In the genomic region with DNA sequence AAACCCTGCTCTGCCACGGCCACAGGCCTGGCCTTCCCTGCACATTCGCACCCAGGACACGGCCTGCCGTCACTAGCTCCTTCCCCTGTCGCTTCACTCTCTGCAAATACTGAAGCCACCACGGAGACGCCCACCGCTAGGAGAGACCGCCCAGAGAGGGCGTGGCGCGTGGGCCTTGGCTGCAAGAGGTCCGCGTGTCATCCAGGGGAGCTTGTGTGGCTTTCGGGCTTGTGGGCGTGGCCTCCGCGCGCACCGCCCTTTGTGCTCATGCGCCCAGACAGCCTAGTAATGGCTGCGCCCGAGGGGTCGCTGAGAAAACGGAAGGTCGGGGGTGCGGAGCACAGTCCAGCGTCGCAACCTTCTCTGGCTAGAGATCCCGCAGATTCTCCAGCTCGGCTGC, we compare ENCODE assay signal across 7 mouse cellular contexts. TPM values are rescaled to one million over a fixed set of nuclear protein-coding genes. Genes with fewer than 3 reads are reported as not detected.
DNase-seq lines count a peak whose midpoint lies in the region; ATAC-seq and TF ChIP-seq lines count a peak whose summit lies in the region.

A gene (plus strand): TSS at position 166 of the 400 bp plus-strand sequence.

- H3K27me3 ChIP-seq in embryonic facial prominence, embryonic 12.5 days, result peaks cover 4% of the 10 kb centered on the region; the same call in 1 of the 2 replicates
- H3K27me3 ChIP-seq in kidney, adult 2 months (replicated peaks; ENCODE audit: control insufficient read depth, insufficient read depth, low read length), result no peaks in the 10 kb centered on the region
- peaks cover 35% of the 10 kb centered on the region for H3K27me3 ChIP-seq in limb, embryonic 12.5 days
- H3K27me3 ChIP-seq in midbrain, embryonic 15.5 days (replicated peaks), result no peaks in the 10 kb centered on the region
- H3K27me3 ChIP-seq in spleen, adult 2 months (ENCODE audit: control insufficient read depth, insufficient read depth, low read length), result no peaks in the 10 kb centered on the region

- peak within 1 kb of the TSS; percentile 86 for H3K4me2 ChIP-seq in embryonic facial prominence, embryonic 12.5 days (replicated peaks)
- H3K4me2 ChIP-seq in limb, embryonic 12.5 days, result peak within 1 kb of the TSS; percentile 88
- H3K4me2 ChIP-seq in midbrain, embryonic 15.5 days, result peak within 1 kb of the TSS; percentile 91

- H3K27ac ChIP-seq in embryonic facial prominence, embryonic 12.5 days, result peak within 1 kb of the TSS; percentile 69
- no peak within 1 kb of the TSS; the same call in 1 of the 2 replicates for H3K27ac ChIP-seq in kidney, adult 2 months (ENCODE audit: insufficient read depth, low read depth, low read length)
- H3K27ac ChIP-seq in limb, embryonic 12.5 days, result peak within 1 kb of the TSS; percentile 84
- peak within 1 kb of the TSS; percentile 82 for H3K27ac ChIP-seq in midbrain, embryonic 15.5 days
- H3K27ac ChIP-seq in spleen, adult 2 months (ENCODE audit: insufficient read depth, low read length), result peak within 1 kb of the TSS; percentile 13; the same call in 1 of the 2 replicates

- H3K4me1 ChIP-seq in embryonic facial prominence, embryonic 12.5 days, result peaks cover 16% of the 10 kb centered on the region
- H3K4me1 ChIP-seq in kidney, adult 2 months (ENCODE audit: control insufficient read depth, insufficient read depth, low read length), result no peaks in the 10 kb centered on the region
- peaks cover 31% of the 10 kb centered on the region for H3K4me1 ChIP-seq in limb, embryonic 12.5 days (replicated peaks)
- peaks cover 17% of the 10 kb centered on the region for H3K4me1 ChIP-seq in midbrain, embryonic 15.5 days
- peaks cover 9% of the 10 kb centered on the region; the same call in 1 of the 2 replicates for H3K4me1 ChIP-seq in spleen, adult 2 months (ENCODE audit: control insufficient read depth, insufficient read depth, insufficient read length)

- peak within 1 kb of the TSS; percentile 77 for H3K9ac ChIP-seq in embryonic facial prominence, embryonic 12.5 days
- H3K9ac ChIP-seq in limb, embryonic 12.5 days (replicated peaks), result peak within 1 kb of the TSS; percentile 74
- H3K9ac ChIP-seq in midbrain, embryonic 15.5 days, result peak within 1 kb of the TSS; percentile 76

- no peaks in the 10 kb centered on the region for H3K36me3 ChIP-seq in embryonic facial prominence, embryonic 12.5 days
- H3K36me3 ChIP-seq in kidney, adult 2 months (ENCODE audit: control insufficient read depth, insufficient read depth, low read length), result no peaks in the 10 kb centered on the region
- no peaks in the 10 kb centered on the region for H3K36me3 ChIP-seq in limb, embryonic 12.5 days
- no peaks in the 10 kb centered on the region for H3K36me3 ChIP-seq in midbrain, embryonic 15.5 days (replicated peaks)
- H3K36me3 ChIP-seq in spleen, adult 2 months (ENCODE audit: control insufficient read depth, insufficient read depth, low read length), result no peaks in the 10 kb centered on the region

- H3K4me3 ChIP-seq in embryonic facial prominence, embryonic 12.5 days, result peak within 1 kb of the TSS; percentile 83
- peak within 1 kb of the TSS; percentile 75 for H3K4me3 ChIP-seq in kidney, adult 2 months (ENCODE audit: insufficient read depth, low read depth, low read length)
- peak within 1 kb of the TSS; percentile 73 for H3K4me3 ChIP-seq in limb, embryonic 12.5 days (replicated peaks)
- peak within 1 kb of the TSS; percentile 77 for H3K4me3 ChIP-seq in midbrain, embryonic 15.5 days
- peak within 1 kb of the TSS; percentile 75 for H3K4me3 ChIP-seq in spleen, adult 2 months (ENCODE audit: extremely low read depth, insufficient read depth, insufficient read length)

- 0% methylated on average over 31 of the region's 31 CpGs for WGBS in embryonic facial prominence, embryonic 12.5 days
- under 1% methylated on average over 31 of the region's 31 CpGs for WGBS in kidney, adult 2 months
- WGBS in limb, embryonic 12.5 days, result under 1% methylated on average over 31 of the region's 31 CpGs
- WGBS in midbrain, embryonic 15.5 days, result 0% methylated on average over 31 of the region's 31 CpGs
- WGBS in spleen, adult 2 months, result under 1% methylated on average over 31 of the region's 31 CpGs

- DNase-seq in adrenal gland, postnatal 25 days, result peak; percentile 96
- DNase-seq in heart, adult 11 months, result peak; percentile 100
- peak; percentile 98 for DNase-seq in kidney, adult 2 months
- DNase-seq in spleen, adult 2 months (ENCODE audit: low read depth in 1 of 2, low spot score in 2 of 2), result peak; percentile 92 to 96

- TF ChIP-seq POLR2A in kidney, adult 2 months (IDR thresholded peaks at IDR 0.05; ENCODE audit: low read depth, low read length), result peak; percentile 36
- peak; percentile 25 for TF ChIP-seq POLR2A in spleen, adult 2 months (IDR thresholded peaks at IDR 0.05; ENCODE audit: low read depth, low read length)

- ATAC-seq in embryonic facial prominence, embryonic 12.5 days (ENCODE audit: insufficient number of reproducible peaks, insufficient read depth, low FRiP score, low TSS enrichment), result peak; percentile 93
- peak; percentile 92 for ATAC-seq in limb, embryonic 12.5 days (ENCODE audit: insufficient number of reproducible peaks, insufficient read depth, low FRiP score, low TSS enrichment, low read depth)
- ATAC-seq in midbrain, embryonic 15.5 days (replicated peaks), result peak; percentile 95

- TF ChIP-seq CTCF in kidney, adult 2 months (conservative IDR thresholded peaks at IDR 0.05; ENCODE audit: insufficient read depth, insufficient read length, low read depth, low read length), result peak; percentile 30; the same call in 1 of the 2 replicates
- TF ChIP-seq CTCF in spleen, adult 2 months (IDR thresholded peaks at IDR 0.05; ENCODE audit: extremely low read depth, insufficient read depth, insufficient read length, insufficient replicate concordance), result 0 out of 2 replicates have a peak, but pooled peaks have one; percentile 10

- H3K9me3 ChIP-seq in embryonic facial prominence, embryonic 12.5 days, result no peaks in the 10 kb centered on the region
- H3K9me3 ChIP-seq in limb, embryonic 12.5 days, result no peaks in the 10 kb centered on the region
- H3K9me3 ChIP-seq in midbrain, embryonic 15.5 days, result no peaks in the 10 kb centered on the region

RNA-seq across cellular contexts. Expression of the gene that starts here (rescaled TPM):
- total RNA-seq in adrenal gland, postnatal 25 days (2021), result 41.0 and 41.5 TPM in 2 replicates
- polyA plus RNA-seq in embryonic facial prominence, embryonic 12.5 days (2016; fragmentation: Nextera tagmentation; extraction: Ambion mirVana), result 29.4 and 31.4 TPM in 2 replicates
- polyA plus RNA-seq in kidney, adult 2 months (2012; rRNA removed), result 31.6 and 35.4 TPM in 2 replicates
- polyA plus RNA-seq in limb, embryonic 12.5 days (2016; fragmentation: Nextera tagmentation; extraction: Ambion mirVana), result 27.9 and 28.9 TPM in 2 replicates
- polyA plus RNA-seq in midbrain, embryonic 15.5 days (2015; fragmentation: Nextera tagmentation; extraction: Ambion mirVana), result 23.2 and 24.9 TPM in 2 replicates
- 13.1 and 15.6 TPM in 2 replicates for polyA plus RNA-seq in spleen, adult 2 months (2012; rRNA removed)
